In the genomic region with DNA sequence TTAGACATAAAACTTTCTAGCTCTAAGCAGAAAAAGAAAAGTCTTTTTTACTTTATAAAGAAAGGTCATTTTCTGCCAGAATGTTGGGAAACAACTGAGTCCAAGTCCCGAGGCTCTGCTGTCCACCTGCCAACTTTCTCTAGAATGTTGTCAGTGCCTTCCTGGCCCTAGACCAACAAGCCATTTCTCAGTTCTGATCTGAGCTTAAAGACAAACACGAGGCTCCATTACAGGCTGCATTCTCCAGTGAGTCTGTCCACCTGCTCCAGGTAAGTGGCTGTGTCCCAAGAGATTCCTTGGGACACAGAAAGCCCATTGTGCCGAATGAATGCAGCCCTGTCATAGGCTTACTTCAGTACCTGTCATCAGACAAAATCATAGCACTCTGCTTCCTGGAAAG, we compare ENCODE assay signal across 8 mouse cellular contexts. TPM values are rescaled to one million over a fixed set of nuclear protein-coding genes. Genes with fewer than 3 reads are reported as not detected.
DNase-seq lines count a peak whose midpoint lies in the region; ATAC-seq and TF ChIP-seq lines count a peak whose summit lies in the region.

No protein-coding gene starts in this region.

- no peak overlapping the region for H3K4me3 ChIP-seq in heart, embryonic 12.5 days
- no peak overlapping the region for H3K4me3 ChIP-seq in cerebellum, adult 2 months (replicated peaks; ENCODE audit: insufficient read depth, low read depth, low read length)
- no peak overlapping the region for H3K4me3 ChIP-seq in midbrain, embryonic 16.5 days (ENCODE audit: low read depth, low read length)

- TF ChIP-seq CTCF in cerebellum, adult 2 months (IDR thresholded peaks at IDR 0.05; ENCODE audit: borderline replicate concordance, insufficient read depth, low read depth, low read length), result no peak

- H3K9ac ChIP-seq in heart, embryonic 12.5 days, result no peak overlapping the region
- H3K9ac ChIP-seq in midbrain, embryonic 16.5 days (ENCODE audit: low read depth, low read length), result no peak overlapping the region

- 59% methylated on average over 3 of the region's 3 CpGs for WGBS in heart, embryonic 12.5 days
- WGBS in cerebellum, adult 2 months, result 6% methylated on average over 3 of the region's 3 CpGs
- 77% methylated on average over 3 of the region's 3 CpGs for WGBS in midbrain, embryonic 16.5 days

- H3K36me3 ChIP-seq in heart, embryonic 12.5 days, result no peaks in the 10 kb centered on the region
- H3K36me3 ChIP-seq in midbrain, embryonic 16.5 days (ENCODE audit: control insufficient read depth, insufficient read depth, low read length), result no peaks in the 10 kb centered on the region

- DNase-seq in heart, adult 11 months, result peak; percentile 75
- DNase-seq in cerebellum, adult 2 months, result peak; percentile 67 to 79
- peak; percentile 62 for DNase-seq in kidney, adult 18-20 months
- DNase-seq in lung, postnatal 25 days (ENCODE audit: low spot score), result peak; percentile 13
- DNase-seq in layer of hippocampus, adult 9-11 months, result no peak
- DNase-seq in spleen, postnatal 10 days (ENCODE audit: low spot score in 2 of 2), result no peak

- no peaks in the 10 kb centered on the region for H3K9me3 ChIP-seq in heart, embryonic 12.5 days (replicated peaks)
- no peaks in the 10 kb centered on the region for H3K9me3 ChIP-seq in midbrain, embryonic 16.5 days (replicated peaks; ENCODE audit: control insufficient read depth, low read length, poor library complexity, severe bottlenecking)

- TF ChIP-seq POLR2A in cerebellum, adult 2 months (IDR thresholded peaks at IDR 0.05; ENCODE audit: borderline replicate concordance, insufficient read depth, low read length), result no peak

- H3K4me1 ChIP-seq in heart, embryonic 12.5 days (replicated peaks), result no peaks in the 10 kb centered on the region
- H3K4me1 ChIP-seq in cerebellum, adult 2 months (ENCODE audit: control insufficient read depth, insufficient read depth, low read length), result peaks cover 11% of the 10 kb centered on the region; the same call in 1 of the 2 replicates
- H3K4me1 ChIP-seq in midbrain, embryonic 16.5 days (ENCODE audit: control insufficient read depth, insufficient read depth, low read length), result no peaks in the 10 kb centered on the region

- H3K27ac ChIP-seq in heart, embryonic 12.5 days (ENCODE audit: poor library complexity, severe bottlenecking), result no peak overlapping the region
- peak overlapping the region; percentile 87; the same call in 1 of the 2 replicates for H3K27ac ChIP-seq in cerebellum, adult 2 months (ENCODE audit: insufficient read depth, low read length)
- H3K27ac ChIP-seq in midbrain, embryonic 16.5 days (ENCODE audit: low read length), result no peak overlapping the region

- no peak for ATAC-seq in heart, embryonic 12.5 days (ENCODE audit: insufficient number of reproducible peaks, low FRiP score)
- ATAC-seq in midbrain, embryonic 16.5 days, result no peak

- peaks cover 3% of the 10 kb centered on the region for H3K27me3 ChIP-seq in heart, embryonic 12.5 days (replicated peaks)
- no peaks in the 10 kb centered on the region for H3K27me3 ChIP-seq in cerebellum, adult 2 months (ENCODE audit: control insufficient read depth, insufficient read depth, low read length)
- no peaks in the 10 kb centered on the region for H3K27me3 ChIP-seq in midbrain, embryonic 16.5 days (ENCODE audit: control insufficient read depth, insufficient read depth, low read depth, low read length)

- no peak overlapping the region for H3K4me2 ChIP-seq in heart, embryonic 12.5 days
- no peak overlapping the region for H3K4me2 ChIP-seq in midbrain, embryonic 16.5 days (ENCODE audit: low read length)

RNA-seq across cellular contexts. Expression of a gene that starts 15.3 kb away (rescaled TPM):
- polyA plus RNA-seq in heart, embryonic 12.5 days (2016; fragmentation: Nextera tagmentation; extraction: Ambion mirVana), result 1.2 and 1.9 TPM in 2 replicates
- polyA plus RNA-seq in cerebellum, adult 2 months (2012; rRNA removed), result 0.76 and 0.84 TPM in 2 replicates
- polyA plus RNA-seq in midbrain, embryonic 16.5 days (2015; fragmentation: Nextera tagmentation; extraction: Ambion mirVana), result 1.2 and 2.2 TPM in 2 replicates

RNA-seq across cellular contexts. Expression of a gene that starts 15.4 kb away (rescaled TPM):
- polyA plus RNA-seq in heart, embryonic 12.5 days (2016; fragmentation: Nextera tagmentation; extraction: Ambion mirVana), result 118 and 128 TPM in 2 replicates
- polyA plus RNA-seq in cerebellum, adult 2 months (2012; rRNA removed), result 176 and 183 TPM in 2 replicates
- polyA plus RNA-seq in midbrain, embryonic 16.5 days (2015; fragmentation: Nextera tagmentation; extraction: Ambion mirVana), result 135 and 140 TPM in 2 replicates

RNA-seq across cellular contexts. Expression of a gene that starts 45.4 kb away (rescaled TPM):
- polyA plus RNA-seq in heart, embryonic 12.5 days (2016; fragmentation: Nextera tagmentation; extraction: Ambion mirVana), result 48.0 and 49.0 TPM in 2 replicates
- 47.2 and 48.2 TPM in 2 replicates for polyA plus RNA-seq in cerebellum, adult 2 months (2012; rRNA removed)
- polyA plus RNA-seq in midbrain, embryonic 16.5 days (2015; fragmentation: Nextera tagmentation; extraction: Ambion mirVana), result 66.2 and 73.9 TPM in 2 replicates

Comparison
In these comparisons a context has a peak if more than half of its experiments do, and no peak if none do; other contexts are left out.
1. DNase-seq: peak in heart, adult 11 months (single experiment), cerebellum, adult 2 months (2 of 2), kidney, adult 18-20 months (single experiment) and lung, postnatal 25 days (single experiment); none in layer of hippocampus, adult 9-11 months (single experiment) and spleen, postnatal 10 days (0 of 2).